Mouse (Mus musculus) stomach, embryonic 14.5 days (tissue): ENCODE results near the gene Hnf1a. TPM values are rescaled to one million over a fixed set of nuclear protein-coding genes. Genes with fewer than 3 reads are reported as not detected.
A peak's percentile ranks its signal among the peaks of the same experiment; 100 is the strongest.

Experiments
- ATAC-seq: fragments of 200-750 bp; cut with Nextera tagmentation; 2 replicates; pipeline ENCODE4 v1.8.0; 2017; ENCODE audit warnings: low read depth, moderate TSS enrichment; ENCODE audit not compliant: insufficient number of reproducible peaks, insufficient read depth, low FRiP score
- H3K27ac ChIP-seq: fragments of 300-500 bp; sonication (generic); 2 replicates; pipeline ENCODE4 v1.5.1; 2014; ENCODE audit warnings: mild to moderate bottlenecking, low read length, moderate library complexity, mixed read lengths
- H3K27me3 ChIP-seq: fragments of 300-500 bp; sonication (generic); 2 replicates; pipeline ENCODE4 v1.6.1; 2014; ENCODE audit warnings: low read length, control low read depth, mixed read lengths; ENCODE audit not compliant: control insufficient read depth, insufficient read depth
- H3K36me3 ChIP-seq: fragments of 300-500 bp; sonication (generic); 2 replicates; pipeline ENCODE4 v1.6.1; 2014; ENCODE audit warnings: mild to moderate bottlenecking, control low read depth, low read length, moderate library complexity, mixed read lengths; ENCODE audit not compliant: control insufficient read depth, insufficient read depth
- H3K4me1 ChIP-seq: fragments of 300-500 bp; sonication (generic); 2 replicates; pipeline ENCODE4 v1.6.1; 2014; ENCODE audit warnings: low read length, control low read depth, mixed read lengths; ENCODE audit not compliant: control insufficient read depth, insufficient read depth
- H3K4me2 ChIP-seq: fragments of 300-500 bp; sonication (generic); replicated peaks from 2 replicates; pipeline ENCODE4 v1.6.1; 2014; ENCODE audit warnings: low read depth, low read length, control low read depth
- H3K4me3 ChIP-seq: fragments of 300-500 bp; sonication (generic); 2 replicates; pipeline ENCODE4 v1.5.1; 2014; ENCODE audit warnings: low read depth, low read length, control low read depth
- H3K9ac ChIP-seq: fragments of 300-500 bp; sonication (generic); replicated peaks from 2 replicates; pipeline ENCODE4 v1.6.1; 2014; ENCODE audit warnings: low read depth, mild to moderate bottlenecking, control low read depth, low read length, moderate library complexity, mixed read lengths
- H3K9me3 ChIP-seq: fragments of 300-500 bp; sonication (generic); 2 replicates; pipeline ENCODE4 v1.6.1; 2016; ENCODE audit warnings: low read depth, low read length, control low read depth; ENCODE audit not compliant: control insufficient read depth
- WGBS: fragments of 180-500 bp; shearing (Covaris S2); extraction: QIAGEN DNeasy Blood & Tissue Kit; methylation state at CpG from one replicate; pipeline ENCODE4 v1.1.7; 2014; 5-methylcytosine and 5-hydroxymethylcytosine counted together
- polyA plus RNA-seq: library from polyadenylated mRNA; unstranded; fragments of >200 nt; fragmentation: Nextera tagmentation; extraction: Ambion mirVana; gene quantifications from 2 replicates; pipeline ENCODE4 v1.2.1, GENCODE M21; 2014

The Hnf1a gene
- polyA plus RNA-seq, 1 experiment from 2014 or later = 7.1 TPM

DNA sequence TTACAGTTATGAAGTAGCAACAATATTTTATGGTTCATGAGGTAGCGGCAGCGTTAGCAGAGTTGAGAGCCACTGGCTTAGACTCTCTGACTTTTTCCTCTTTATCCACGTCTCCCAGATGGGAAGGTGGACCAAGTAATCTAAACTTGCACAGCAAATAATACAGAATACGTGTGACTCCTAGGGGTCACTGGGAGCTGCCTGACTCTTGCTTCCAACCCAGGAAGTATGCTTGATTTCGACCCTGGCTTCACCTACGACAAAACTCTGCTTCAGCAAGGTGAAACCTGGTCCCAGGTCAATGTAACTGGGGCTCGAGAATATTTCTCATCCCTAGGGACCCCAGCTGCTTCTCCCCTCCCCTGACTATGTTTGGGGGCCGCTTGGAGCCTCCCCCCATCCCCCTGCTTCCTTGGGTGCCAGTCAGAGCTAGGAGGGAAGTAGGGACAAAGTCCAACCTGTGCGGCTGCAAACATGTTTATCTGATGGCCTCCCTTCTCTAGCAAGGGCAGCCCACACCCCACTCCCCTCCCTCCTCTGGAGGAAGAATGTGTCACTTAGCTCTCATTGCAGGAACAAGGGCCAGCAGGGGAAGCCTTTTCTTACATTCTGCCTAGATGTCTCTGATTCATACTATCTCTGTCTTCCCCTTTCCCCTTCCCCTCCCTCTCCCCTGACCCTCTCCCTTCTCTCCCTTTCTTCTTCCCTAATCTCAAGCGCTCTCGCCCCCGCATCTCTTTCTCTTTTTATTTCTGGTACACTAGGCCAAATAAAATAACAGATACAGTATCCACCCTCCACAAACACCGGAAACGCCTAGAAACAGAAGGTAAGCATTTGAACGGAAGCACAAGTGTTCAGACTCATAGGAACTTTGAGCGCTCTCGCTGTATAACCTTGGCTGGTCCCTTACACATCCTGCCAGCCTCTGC, 5.7 kb downstream of the Hnf1a start:
- ATAC-seq = peak; percentile 71; the same call in 1 of the 2 replicates
- peak overlapping the region; percentile 88 for H3K27ac ChIP-seq
- H3K4me3 ChIP-seq = peak overlapping the region; percentile 0; the same call in 1 of the 2 replicates
- H3K27me3 ChIP-seq = no peaks in the 10 kb centered on the region
- no peaks in the 10 kb centered on the region for H3K9me3 ChIP-seq
- no peaks in the 10 kb centered on the region for H3K36me3 ChIP-seq
- H3K9ac ChIP-seq = no peak overlapping the region
- peaks cover 8% of the 10 kb centered on the region; the same call in 1 of the 2 replicates for H3K4me1 ChIP-seq
- WGBS = 41% methylated on average over 17 of the region's 17 CpGs
- H3K4me2 ChIP-seq = peak overlapping the region; percentile 22; the same call in 1 of the 2 replicates

DNA sequence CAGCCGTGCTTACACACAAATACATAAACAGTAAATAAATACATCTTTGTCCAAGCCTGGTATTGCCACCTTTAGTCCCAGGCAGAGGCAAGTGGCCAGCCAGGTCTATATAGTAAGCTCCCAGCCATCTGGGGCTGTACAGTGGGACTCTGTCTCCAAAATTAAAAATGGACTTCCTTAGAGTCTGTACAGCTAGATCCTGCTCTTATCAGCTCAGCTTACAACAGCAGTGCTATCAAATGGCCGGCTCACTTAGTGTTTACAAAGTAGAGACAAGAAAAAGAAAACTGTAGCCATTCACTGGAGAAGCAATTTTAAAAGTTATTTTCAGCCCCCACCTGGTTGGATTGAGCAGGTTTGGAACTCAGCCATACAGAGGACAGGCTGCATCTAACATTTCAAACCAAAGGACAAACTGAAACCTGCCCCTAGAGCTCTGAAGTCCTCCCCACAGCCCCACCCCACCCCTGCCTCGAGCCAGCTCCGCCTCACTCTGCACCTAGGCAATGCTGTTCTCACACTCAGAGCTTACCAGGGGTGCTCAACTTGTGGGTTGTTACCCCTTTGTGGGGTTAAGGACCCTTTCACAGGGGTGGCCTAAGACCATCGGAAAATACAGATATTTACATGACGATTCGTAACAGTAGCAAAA, 6.5 kb downstream of the Hnf1a start:
- Histone ChIP-seq H3K27ac (peak overlapping the region; percentile 88), H3K4me2 (0 out of 2 replicates have a peak overlapping the region, but pooled peaks have one; percentile 22), H3K27me3 (no peaks in the 10 kb centered on the region), H3K9me3 (no peaks in the 10 kb centered on the region), H3K4me3 (no peak overlapping the region), H3K36me3 (no peaks in the 10 kb centered on the region), H3K9ac (no peak overlapping the region), H3K4me1 (peaks cover 8% of the 10 kb centered on the region; the same call in 1 of the 2 replicates)
- ATAC-seq = peak; percentile 68
- WGBS = 30% methylated on average over 7 of the region's 7 CpGs

DNA sequence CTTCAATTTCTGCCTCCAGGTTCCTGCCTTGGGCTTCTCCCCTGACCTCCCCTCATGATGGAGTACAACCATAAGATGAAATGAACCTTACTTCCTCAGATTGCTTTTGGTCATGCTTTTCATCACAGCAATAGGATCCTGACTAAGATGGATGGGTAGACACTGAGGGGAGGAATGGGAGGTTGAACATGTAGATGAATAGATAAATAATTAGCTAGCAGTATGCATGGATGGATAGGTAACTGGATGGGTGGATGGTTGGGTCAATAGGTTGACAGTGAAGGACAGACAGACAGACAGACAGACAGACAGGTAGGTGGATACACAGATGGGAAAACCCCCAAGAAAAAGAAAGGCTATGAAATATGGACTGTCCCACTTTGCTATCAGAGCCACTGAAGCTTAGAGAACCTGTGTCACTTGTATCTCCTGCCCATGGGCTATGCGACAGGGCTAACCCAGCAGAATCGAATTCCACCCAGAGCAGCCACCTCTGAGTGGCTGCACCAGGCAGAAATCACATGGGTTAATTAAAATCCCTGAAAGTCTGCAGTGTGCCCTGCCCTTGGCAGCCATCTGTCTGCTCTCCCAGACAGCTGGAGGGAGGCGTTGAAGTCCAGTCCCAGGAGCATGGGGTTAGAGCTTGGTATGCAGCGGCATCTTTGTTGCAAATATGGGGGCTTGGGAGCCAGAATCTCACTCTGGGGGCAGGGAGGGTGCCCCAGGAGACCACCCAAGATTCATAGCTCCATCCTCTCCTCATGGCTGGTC, 9.1 kb downstream of the Hnf1a start:
- Histone ChIP-seq H3K4me2 (no peak overlapping the region), H3K4me1 (peaks cover 5% of the 10 kb centered on the region; the same call in 1 of the 2 replicates), H3K4me3 (no peak overlapping the region), H3K9me3 (no peaks in the 10 kb centered on the region), H3K9ac (no peak overlapping the region), H3K36me3 (no peaks in the 10 kb centered on the region), H3K27ac (no peak overlapping the region), H3K27me3 (no peaks in the 10 kb centered on the region)
- 27% methylated on average over 4 of the region's 4 CpGs for WGBS
- ATAC-seq = no peak

DNA sequence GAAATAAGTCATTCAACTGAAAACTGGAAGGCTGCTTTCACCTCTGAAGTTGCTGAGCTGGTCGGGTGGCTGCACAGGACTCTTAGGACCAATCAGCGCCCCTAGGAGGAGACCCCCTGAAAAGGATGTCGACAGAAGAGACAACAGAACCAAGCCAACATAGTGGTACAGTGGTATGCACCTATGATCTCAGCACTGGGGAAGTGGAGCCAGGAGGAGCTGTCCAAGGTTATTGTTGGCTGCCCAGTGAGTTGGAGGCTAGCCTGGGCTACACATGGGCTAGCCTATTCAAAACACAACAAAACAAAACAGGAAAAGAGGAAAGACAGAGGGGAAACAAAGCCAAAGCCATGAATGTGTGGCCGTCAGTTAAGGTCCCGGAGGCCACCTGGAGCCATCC, 12.8 kb downstream of the Hnf1a start:
- no peak overlapping the region for H3K4me2 ChIP-seq
- H3K27me3 ChIP-seq = no peaks in the 10 kb centered on the region
- no peak overlapping the region for H3K9ac ChIP-seq
- no peaks in the 10 kb centered on the region for H3K36me3 ChIP-seq
- ATAC-seq = no peak
- no peaks in the 10 kb centered on the region for H3K4me1 ChIP-seq
- no peak overlapping the region for H3K27ac ChIP-seq
- H3K4me3 ChIP-seq = no peak overlapping the region
- 87% methylated on average over 5 of the region's 5 CpGs for WGBS
- H3K9me3 ChIP-seq = no peaks in the 10 kb centered on the region

DNA sequence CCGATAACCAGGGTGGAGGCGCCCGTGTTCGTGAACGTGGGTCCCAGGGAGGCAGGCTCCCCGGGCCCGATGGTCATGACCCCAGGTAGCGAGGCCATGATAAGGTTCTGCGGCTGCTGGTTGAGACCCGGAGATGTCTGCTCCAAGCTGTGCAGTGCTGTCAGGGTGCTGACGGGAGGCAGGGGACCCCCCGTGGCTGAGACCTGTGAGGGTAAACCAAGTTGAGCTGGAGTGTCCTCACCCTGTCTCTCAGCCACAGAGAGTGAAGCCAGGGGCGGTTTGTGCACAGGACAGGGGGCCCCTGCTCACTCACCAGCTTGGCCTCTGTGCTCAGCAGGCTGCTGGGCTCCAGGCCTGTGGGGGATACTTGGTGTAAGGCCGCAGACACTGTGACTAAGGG, 17.6 kb downstream of the Hnf1a start:
- Histone ChIP-seq H3K27me3 (no peaks in the 10 kb centered on the region), H3K9ac (no peak overlapping the region), H3K9me3 (no peaks in the 10 kb centered on the region), H3K4me2 (no peak overlapping the region), H3K4me1 (peaks cover 9% of the 10 kb centered on the region; the same call in 1 of the 2 replicates), H3K27ac (no peak overlapping the region), H3K36me3 (peaks cover 14% of the 10 kb centered on the region; the same call in 1 of the 2 replicates), H3K4me3 (no peak overlapping the region)
- ATAC-seq = no peak
- WGBS = 81% methylated on average over 14 of the region's 14 CpGs

DNA sequence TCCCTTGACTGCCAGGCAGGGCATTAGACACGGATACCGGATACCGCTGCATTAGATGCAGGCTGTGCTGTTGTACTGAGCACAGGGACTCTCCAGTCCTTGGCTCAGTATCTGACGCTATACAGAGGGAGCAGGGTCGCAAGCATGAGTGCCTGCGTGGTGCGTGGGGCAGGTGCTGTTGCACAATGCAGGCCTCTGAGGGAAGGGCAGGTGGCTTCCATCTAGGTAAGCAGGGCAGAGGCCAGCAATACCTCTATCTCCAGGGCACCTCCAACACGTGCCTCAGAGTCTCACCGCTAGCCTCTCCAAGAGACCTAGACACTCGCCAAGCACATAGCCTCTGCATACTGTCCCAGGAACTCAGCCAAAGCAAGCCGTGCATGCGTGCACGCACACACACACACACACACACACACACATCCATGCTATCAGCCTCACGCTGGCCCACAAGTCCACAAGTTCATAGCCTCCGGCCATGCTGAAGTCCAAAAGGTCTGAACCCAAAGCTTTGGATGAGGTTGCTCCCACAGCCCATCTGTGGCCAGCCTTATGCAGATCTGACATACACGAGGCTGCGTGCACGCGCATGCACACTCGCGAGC, 19.5 kb downstream of the Hnf1a start:
- Histone ChIP-seq H3K27me3 (no peaks in the 10 kb centered on the region), H3K27ac (no peak overlapping the region), H3K9me3 (no peaks in the 10 kb centered on the region), H3K9ac (no peak overlapping the region), H3K36me3 (peaks cover 32% of the 10 kb centered on the region; the same call in 1 of the 2 replicates), H3K4me3 (no peak overlapping the region), H3K4me1 (peaks cover 10% of the 10 kb centered on the region; the same call in 1 of the 2 replicates), H3K4me2 (no peak overlapping the region)
- ATAC-seq = no peak
- WGBS = 78% methylated on average over 21 of the region's 21 CpGs

DNA sequence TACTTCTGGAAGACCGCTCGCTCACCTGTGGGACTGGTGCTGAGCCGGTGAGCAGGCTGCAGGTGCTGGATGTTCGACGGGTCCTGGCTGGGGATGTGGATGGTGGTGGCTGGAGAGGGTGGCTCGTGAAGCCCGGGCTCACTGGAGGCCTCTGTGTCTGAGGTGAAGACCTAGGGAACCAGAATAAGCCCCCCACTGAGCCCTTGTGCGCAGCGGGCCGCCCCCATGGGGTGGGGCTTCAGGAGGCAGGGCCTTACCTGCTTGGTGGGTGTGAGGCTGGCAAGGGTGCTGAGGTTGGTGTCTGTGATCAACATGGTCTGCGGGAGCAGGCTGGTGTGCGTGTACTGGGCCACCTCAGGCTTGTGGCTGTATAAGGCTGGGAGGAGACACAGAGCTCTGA, 20.2 kb downstream of the Hnf1a start:
- Histone ChIP-seq H3K9me3 (no peaks in the 10 kb centered on the region), H3K27ac (no peak overlapping the region), H3K4me3 (no peak overlapping the region), H3K4me2 (no peak overlapping the region), H3K27me3 (no peaks in the 10 kb centered on the region), H3K9ac (no peak overlapping the region), H3K36me3 (peaks cover 39% of the 10 kb centered on the region; the same call in 1 of the 2 replicates), H3K4me1 (peaks cover 10% of the 10 kb centered on the region; the same call in 1 of the 2 replicates)
- WGBS = 75% methylated on average over 12 of the region's 12 CpGs
- no peak for ATAC-seq
